Mouse (Mus musculus): ENCODE results near the gene Gria1. TPM values are rescaled to one million over a fixed set of nuclear protein-coding genes. Genes with fewer than 3 reads are reported as not detected.

Gene Gria1
- polyA plus RNA-seq (2012; rRNA removed) = 0.02 and 0.16 TPM in 2 replicates

DNA sequence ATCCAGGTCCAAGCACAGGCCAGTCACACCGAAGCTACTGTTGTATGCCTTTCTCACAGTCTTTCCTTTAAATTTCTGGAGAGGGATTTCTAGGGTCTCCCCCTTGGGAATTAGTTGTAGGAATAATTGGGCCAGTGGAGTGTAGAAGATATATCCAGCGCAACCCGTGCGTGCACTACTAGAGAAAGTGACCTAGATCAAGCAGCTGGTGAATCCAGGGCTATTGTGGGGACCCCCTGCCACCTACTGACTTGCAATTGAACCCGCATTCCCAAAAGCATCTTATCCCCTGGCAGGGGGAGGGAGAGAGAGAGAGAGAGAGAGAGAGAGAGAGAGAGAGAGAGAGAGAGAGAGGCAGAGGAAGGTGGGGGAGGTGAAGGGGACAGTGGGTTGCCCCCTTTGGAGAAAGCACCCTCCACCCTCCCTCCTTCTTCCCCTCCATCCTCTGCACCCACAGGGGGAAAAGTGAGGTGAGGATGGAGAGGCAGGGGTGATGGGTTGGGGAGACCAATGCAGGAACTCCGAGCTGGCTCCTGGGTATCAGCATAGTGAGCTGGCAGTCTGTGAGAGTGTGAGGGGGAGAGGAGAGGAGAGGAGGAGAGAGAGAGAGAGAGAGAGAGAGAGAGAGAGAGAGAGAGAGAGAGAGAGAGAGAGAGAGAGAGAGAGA is at the start of gene Gria1:
Gria1 (plus strand) TSS at position 364 of the 667 bp plus-strand sequence.

Measured in liver, embryonic 14 days (tissue).